Mouse (Mus musculus) kidney, postnatal 0 days (tissue): ENCODE data around the gene Usp37. TPM values are rescaled to one million over a fixed set of nuclear protein-coding genes. Genes with fewer than 3 reads are reported as not detected.

ENCODE experiments used
- ATAC-seq: fragments of 200-750 bp; cut with Nextera tagmentation; replicated peaks from 2 replicates; pipeline ENCODE4 v1.8.0; 2017; ENCODE audit warnings: low read depth, moderate number of reproducible peaks, moderate TSS enrichment, moderate library complexity; ENCODE audit not compliant: low FRiP score
- DNase-seq: peaks from one replicate; pipeline ENCODE4 v3.0.0-alpha.2; 2016; ENCODE audit warnings: low spot score
- H3K27ac ChIP-seq: fragments of 300-500 bp; sonication (generic); 2 replicates; pipeline ENCODE4 v1.5.1; 2014; ENCODE audit warnings: mild to moderate bottlenecking
- H3K27me3 ChIP-seq: fragments of 300-500 bp; sonication (generic); 2 replicates; pipeline ENCODE4 v1.6.1; 2014; ENCODE audit warnings: low read length, mixed read lengths; ENCODE audit not compliant: insufficient read depth
- H3K36me3 ChIP-seq: fragments of 300-500 bp; sonication (generic); 2 replicates; pipeline ENCODE4 v1.6.1; 2014; ENCODE audit warnings: low read length, mixed read lengths; ENCODE audit not compliant: insufficient read depth
- H3K4me1 ChIP-seq: fragments of 300-500 bp; sonication (generic); replicated peaks from 2 replicates; pipeline ENCODE4 v1.6.1; 2014; ENCODE audit warnings: antibody characterized with exemption, low read length, mixed read lengths; ENCODE audit not compliant: insufficient read depth
- H3K4me2 ChIP-seq: fragments of 300-500 bp; sonication (generic); 2 replicates; pipeline ENCODE4 v1.6.1; 2014; ENCODE audit warnings: mild to moderate bottlenecking, low read length, moderate library complexity, mixed read lengths
- H3K4me3 ChIP-seq: fragments of 300-500 bp; sonication (generic); replicated peaks from 2 replicates; pipeline ENCODE4 v1.5.1; 2014; ENCODE audit warnings: low read depth, low read length
- H3K9ac ChIP-seq: fragments of 300-500 bp; sonication (generic); 2 replicates; pipeline ENCODE4 v1.6.1; 2014; ENCODE audit warnings: low read depth, low read length
- H3K9me3 ChIP-seq: fragments of 300-500 bp; sonication (generic); replicated peaks from 2 replicates; pipeline ENCODE4 v1.6.1; 2016; ENCODE audit warnings: low read length, inconsistent platforms, mixed read lengths
- CTCF ChIP-seq: IDR thresholded peaks from 2 replicates; pipeline ENCODE4 v1.5.1; 2016; ENCODE audit warnings: antibody characterized with exemption, low read depth, mild to moderate bottlenecking, moderate library complexity
- WGBS: fragments of 180-500 bp; shearing (Covaris S2); extraction: QIAGEN DNeasy Blood & Tissue Kit; methylation state at CpG from one replicate; pipeline ENCODE4 v1.1.7; 2014; 5-methylcytosine and 5-hydroxymethylcytosine counted together
- polyA plus RNA-seq: library from polyadenylated mRNA; unstranded; fragments of >200 nt; fragmentation: Nextera tagmentation; extraction: Ambion mirVana; gene quantifications from 2 replicates; pipeline ENCODE4 v1.2.1, GENCODE M21; 2015

The Usp37 gene
- polyA plus RNA-seq, 1 experiment from 2014 or later, result 17.4 TPM

- Histone ChIP-seq H3K27ac (no peak overlapping the region), H3K4me2 (no peak overlapping the region), H3K4me3 (no peak overlapping the region), H3K4me1 (no peaks in the 10 kb centered on the region), H3K36me3 (peaks cover 68% of the 10 kb centered on the region), H3K9ac (no peak overlapping the region), H3K9me3 (no peaks in the 10 kb centered on the region), H3K27me3 (no peaks in the 10 kb centered on the region)
- TF ChIP-seq CTCF, result no peak
- WGBS, result 90% methylated on average over 29 of the region's 29 CpGs
- DNase-seq (peak; percentile 4), ATAC-seq (no peak)
Measured at GRCm38 (mm10) chr1:74569739-74570719, 25.9 kb upstream of the Usp37 start.

DNA sequence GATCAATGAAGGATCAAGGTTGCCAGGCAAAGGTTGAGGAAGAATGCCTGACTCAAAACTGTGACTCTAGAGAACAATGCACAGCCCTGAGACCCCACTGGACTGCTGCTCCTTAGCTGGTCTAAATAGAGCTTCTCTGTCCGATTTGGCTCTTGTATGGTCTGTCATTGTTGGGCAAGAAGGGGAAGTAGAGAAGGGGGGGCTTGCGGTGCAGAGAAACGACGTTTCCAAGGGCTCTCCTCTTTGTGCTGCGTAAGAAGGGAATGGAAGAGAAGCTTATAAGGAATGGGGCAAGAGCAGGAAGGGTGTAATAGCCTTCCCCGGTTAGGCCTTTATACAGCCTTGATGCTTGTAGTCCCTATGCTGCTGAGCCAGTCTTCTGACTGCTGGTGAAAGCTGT, 21.8 kb upstream of the Usp37 start:
- H3K4me1 ChIP-seq, result no peaks in the 10 kb centered on the region

GRCm38 (mm10) chr1:74559061-74559460, 15.0 kb upstream of the Usp37 start:
- H3K36me3 ChIP-seq, result no peaks in the 10 kb centered on the region
- no peaks in the 10 kb centered on the region for H3K9me3 ChIP-seq
- DNase-seq (no peak), ATAC-seq (no peak)
- H3K4me2 ChIP-seq, result no peak overlapping the region
- H3K9ac ChIP-seq, result no peak overlapping the region
- TF ChIP-seq CTCF, result no peak
- WGBS, result 82% methylated on average over 5 of the region's 5 CpGs
- no peaks in the 10 kb centered on the region for H3K27me3 ChIP-seq
- H3K4me3 ChIP-seq, result no peak overlapping the region
- H3K27ac ChIP-seq, result no peak overlapping the region
- no peaks in the 10 kb centered on the region for H3K4me1 ChIP-seq

More for the DNA sequence above, 21.8 kb upstream of the Usp37 start:
- H3K4me2 ChIP-seq, result no peak overlapping the region
- H3K9me3 ChIP-seq, result no peaks in the 10 kb centered on the region
- ATAC-seq (no peak), DNase-seq (no peak)
- no peak overlapping the region for H3K27ac ChIP-seq
- H3K36me3 ChIP-seq, result peaks cover 46% of the 10 kb centered on the region
- no peaks in the 10 kb centered on the region for H3K27me3 ChIP-seq
- WGBS, result 89% methylated on average over 6 of the region's 6 CpGs
- no peak for TF ChIP-seq CTCF
- no peak overlapping the region for H3K9ac ChIP-seq
- H3K4me3 ChIP-seq, result no peak overlapping the region

- TF ChIP-seq CTCF, result no peak
- no peak within 1 kb of the TSS for H3K4me3 ChIP-seq
- DNase-seq (peak; percentile 67), ATAC-seq (peak; percentile 61)
- no peaks in the 10 kb centered on the region for H3K4me1 ChIP-seq
- H3K36me3 ChIP-seq, result no peaks in the 10 kb centered on the region
- WGBS, result 2% methylated on average over 6 of the region's 6 CpGs
- no peak within 1 kb of the TSS for H3K27ac ChIP-seq
- H3K27me3 ChIP-seq, result no peaks in the 10 kb centered on the region
- no peak within 1 kb of the TSS for H3K9ac ChIP-seq
- no peaks in the 10 kb centered on the region for H3K9me3 ChIP-seq
- H3K4me2 ChIP-seq, result peak within 1 kb of the TSS; percentile 38
Measured at GRCm38 (mm10) chr1:74542451-74542961, 1.6 kb downstream of the Usp37 start, which contains the start of gene Plcd4. TSS of gene Plcd4 (plus strand) at chr1:74542888.

DNA sequence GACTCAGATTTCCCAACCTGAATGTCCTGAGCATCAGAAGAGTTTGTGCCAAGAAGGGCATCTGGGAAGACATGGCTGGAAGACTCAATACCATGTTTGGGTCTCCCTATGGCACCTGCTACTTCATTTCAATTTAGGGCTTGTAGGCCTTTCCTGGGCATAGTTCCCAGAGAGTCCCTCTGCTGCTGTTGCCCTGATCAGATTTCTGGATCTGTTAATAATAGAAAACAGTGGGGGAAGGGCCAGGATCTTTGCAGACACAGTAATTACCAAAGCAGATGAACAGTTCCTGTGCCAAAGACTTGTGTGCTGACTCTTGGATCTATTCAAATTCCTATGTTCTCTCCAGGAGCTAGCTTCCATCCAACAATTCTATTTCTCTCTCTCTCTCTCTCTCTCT, 5.4 kb downstream of the Usp37 start:
- Histone ChIP-seq H3K4me2 (no peak overlapping the region), H3K36me3 (no peaks in the 10 kb centered on the region), H3K27ac (no peak overlapping the region), H3K4me1 (no peaks in the 10 kb centered on the region), H3K4me3 (no peak overlapping the region), H3K9me3 (no peaks in the 10 kb centered on the region), H3K9ac (no peak overlapping the region), H3K27me3 (no peaks in the 10 kb centered on the region)
- ATAC-seq (no peak), DNase-seq (peak; percentile 21)
- no peak for TF ChIP-seq CTCF

GRCm38 (mm10) chr1:74528589-74528988, 15.5 kb downstream of the Usp37 start:
- Histone ChIP-seq H3K4me1 (no peaks in the 10 kb centered on the region), H3K36me3 (peaks cover 61% of the 10 kb centered on the region), H3K27me3 (no peaks in the 10 kb centered on the region), H3K9me3 (no peaks in the 10 kb centered on the region), H3K9ac (no peak overlapping the region), H3K27ac (no peak overlapping the region), H3K4me3 (no peak overlapping the region), H3K4me2 (no peak overlapping the region)
- ATAC-seq (no peak), DNase-seq (no peak)
- no peak for TF ChIP-seq CTCF
- 48% methylated on average over 7 of the region's 7 CpGs for WGBS
